Mouse (Mus musculus) MEL (cell line): ENCODE data around the gene 4930426L09Rik. TPM values are rescaled to one million over a fixed set of nuclear protein-coding genes. Genes with fewer than 3 reads are reported as not detected.
A peak's percentile ranks its signal among the peaks of the same experiment; 100 is the strongest.

Source experiments
- DNase-seq: peaks from one replicate; pipeline ENCODE4 v3.0.0; 2011; ENCODE audit warnings: low read depth, low spot score
- H3K27ac ChIP-seq: 2 replicates; pipeline ENCODE4 v1.5.1; 2012; ENCODE audit warnings: low read depth, mild to moderate bottlenecking, control low read depth, low read length, moderate library complexity; ENCODE audit not compliant: control insufficient read depth
- H3K27me3 ChIP-seq, 2 experiments: fragments of 150-350 bp in 1 of 2; sonication (generic) in 1 of 2; 2 replicates each; pipeline ENCODE4 v1.6.1; 2012; ENCODE audit warnings: low read length in 2 of 2, mild to moderate bottlenecking in 2 of 2, improper control_type of control experiment in 1 of 2, moderate library complexity in 1 of 2; ENCODE audit not compliant: insufficient read depth in 2 of 2, control insufficient read depth in 1 of 2
- H3K36me3 ChIP-seq, 2 experiments: 2 replicates each; pipeline ENCODE4 v1.6.1; 2012 to 2014; ENCODE audit warnings: low read length in 2 of 2, improper control_type of control experiment in 1 of 2, inconsistent platforms in 1 of 2, mild to moderate bottlenecking in 1 of 2; ENCODE audit not compliant: insufficient read depth in 2 of 2, control insufficient read depth in 1 of 2
- H3K4me1 ChIP-seq, 2 experiments: fragments of 150-350 bp in 1 of 2; sonication (generic) in 1 of 2; 2 replicates each; pipeline ENCODE4 v1.6.1; 2012; ENCODE audit warnings: low read length in 2 of 2, improper control_type of control experiment in 1 of 2, mild to moderate bottlenecking in 1 of 2; ENCODE audit not compliant: insufficient read depth in 2 of 2, control insufficient read depth in 1 of 2
- H3K4me3 ChIP-seq, 2 experiments: fragments of 150-350 bp in 1 of 2; sonication (generic) in 1 of 2; 2 replicates each; pipeline ENCODE4 v1.5.1; 2012; ENCODE audit warnings: low read depth in 2 of 2, low read length in 2 of 2, mild to moderate bottlenecking in 2 of 2, moderate library complexity in 2 of 2, control low read depth in 1 of 2, improper control_type of control experiment in 1 of 2; ENCODE audit not compliant: control insufficient read depth in 1 of 2, insufficient read depth in 1 of 2
- H3K79me2 ChIP-seq: 2 replicates; pipeline ENCODE4 v1.6.1; 2012; ENCODE audit warnings: mild to moderate bottlenecking, low read length, moderate library complexity; ENCODE audit not compliant: control insufficient read depth, poor library complexity, insufficient read depth
- H3K9ac ChIP-seq: 2 replicates; pipeline ENCODE4 v1.6.1; 2012; ENCODE audit warnings: low read depth, mild to moderate bottlenecking, control low read depth, low read length, moderate library complexity; ENCODE audit not compliant: control insufficient read depth, poor library complexity, severe bottlenecking
- H3K9me3 ChIP-seq: fragments of 150-350 bp; sonication (generic); replicated peaks from 2 replicates; pipeline ENCODE4 v1.6.1; 2012; ENCODE audit warnings: mild to moderate bottlenecking, low read length, improper control_type of control experiment, moderate library complexity; ENCODE audit not compliant: insufficient read depth
- CHD2 ChIP-seq: IDR thresholded peaks from 2 replicates; pipeline ENCODE4 v1.6.1; 2011; ENCODE audit warnings: low read length, improper control_type of control experiment
- E2F4 ChIP-seq: IDR thresholded peaks from 2 replicates; pipeline ENCODE4 v1.6.1; 2011; ENCODE audit warnings: low read depth, low read length, improper control_type of control experiment, borderline replicate concordance
- HCFC1 ChIP-seq: IDR thresholded peaks from 2 replicates; pipeline ENCODE4 v1.6.1; 2012; ENCODE audit warnings: low read depth, mild to moderate bottlenecking, inconsistent platforms, low read length, improper control_type of control experiment, moderate library complexity
- MEF2A ChIP-seq: IDR thresholded peaks from 2 replicates; pipeline ENCODE4 v1.6.1; 2014; ENCODE audit warnings: low read depth, mild to moderate bottlenecking, inconsistent platforms, low read length, improper control_type of control experiment; ENCODE audit not compliant: poor library complexity, insufficient replicate concordance, severe bottlenecking; ENCODE audit errors: extremely low read depth
- RCOR1 ChIP-seq: IDR thresholded peaks from 2 replicates; pipeline ENCODE4 v1.6.1; 2012; ENCODE audit warnings: low read depth, mild to moderate bottlenecking, inconsistent platforms, low read length, improper control_type of control experiment
- SMC3 ChIP-seq: IDR thresholded peaks from 2 replicates; pipeline ENCODE4 v1.6.1; 2011; ENCODE audit warnings: low read depth, low read length, improper control_type of control experiment
- ZNF384 ChIP-seq: IDR thresholded peaks from 2 replicates; pipeline ENCODE4 v1.6.1; 2012; ENCODE audit warnings: low read depth, mild to moderate bottlenecking, inconsistent platforms, low read length, improper control_type of control experiment
- polyA plus RNA-seq, 2 experiments: library from polyadenylated mRNA; stranded (reverse) in 1 of 2; unstranded in 1 of 2; fragments of >175 nt in 1 of 2; fragments of >200 nt in 1 of 2; gene quantifications; 2 replicates each; pipeline versions ENCODE4 v1.2.1 to v1.2.4; 2012; ENCODE audit warnings: low replicate concordance in 2 of 2, low read depth in 1 of 2; ENCODE audit not compliant: insufficient read length in 2 of 2, insufficient read depth in 1 of 2, missing spikeins in 1 of 2
- total RNA-seq: library from RNA; depleted of rRNA; stranded (reverse); fragments of 300-350 nt; gene quantifications from 2 replicates; pipeline ENCODE4 v1.2.3, GENCODE M21; 2012; rRNA removed

The 4930426L09Rik gene
- total and polyA plus RNA-seq, 3 experiments, result 0.12 to 0.19 TPM; not detected in 1

GRCm38 (mm10) chr2:19049341-19049740 is 51.2 kb downstream of the 4930426L09Rik start:
- Histone ChIP-seq H3K27ac (peak overlapping the region; percentile 66; the same call in 1 of the 2 replicates), H3K9me3 (no peaks in the 10 kb centered on the region)
- TF ChIP-seq MEF2A, result no peak
- TF ChIP-seq CHD2, result peak; percentile 35; the same call in 1 of the 2 replicates
- TF ChIP-seq E2F4, result no peak
- no peak for TF ChIP-seq HCFC1
- TF ChIP-seq SMC3, result no peak
- no peak for TF ChIP-seq ZNF384
- 0 out of 2 replicates have a peak, but pooled peaks have one; percentile 31 for TF ChIP-seq RCOR1

More at GRCm38 (mm10) chr2:19049341-19049740, 51.2 kb downstream of the 4930426L09Rik start:
- H3K27me3 ChIP-seq, result no peaks in the 10 kb centered on the region
- no peak overlapping the region for H3K9ac ChIP-seq
- peak overlapping the region in 1 of 2 experiments; percentile 77; a peak in 2 of 4 replicates for H3K4me3 ChIP-seq
- H3K79me2 ChIP-seq, result no peaks in the 10 kb centered on the region
- peak; percentile 44 for DNase-seq
- peaks cover 0 to 7% of the 10 kb centered on the region in 2 experiments; a peak in 1 of 4 replicates for H3K36me3 ChIP-seq
- peaks cover 11% of the 10 kb centered on the region in 2 experiments for H3K4me1 ChIP-seq

Other genes with a start within 250 kb of the 4930426L09Rik start
- gene Pip4k2a, start 217 bp upstream of the 4930426L09Rik start, total RNA-seq, result 7.9 and 11.7 TPM in 2 replicates
- gene Pip4k2a, start 217 bp upstream of the 4930426L09Rik start, polyA plus RNA-seq, result 10 to 100 TPM in 1 of 2 experiments, not detected in 1; 48.5 TPM
- gene Armc3, start 201.0 kb downstream of the 4930426L09Rik start, total RNA-seq, result 0.13 and 0.31 TPM in 2 replicates
- under 1 TPM in 1 of 2 experiments, not detected in 1; 0.07 TPM for gene Armc3, start 201.0 kb downstream of the 4930426L09Rik start, polyA plus RNA-seq